Mouse (Mus musculus): ENCODE measurements at regions not wholly inside any gene's neighbourhood (a gene's known extent, or its start where the extent isn't known, plus 50 kb on each side); places are given as distances from the start of the nearest gene placed in this dataset.
A peak's percentile ranks its signal among the peaks of the same experiment; 100 is the strongest.

DNA sequence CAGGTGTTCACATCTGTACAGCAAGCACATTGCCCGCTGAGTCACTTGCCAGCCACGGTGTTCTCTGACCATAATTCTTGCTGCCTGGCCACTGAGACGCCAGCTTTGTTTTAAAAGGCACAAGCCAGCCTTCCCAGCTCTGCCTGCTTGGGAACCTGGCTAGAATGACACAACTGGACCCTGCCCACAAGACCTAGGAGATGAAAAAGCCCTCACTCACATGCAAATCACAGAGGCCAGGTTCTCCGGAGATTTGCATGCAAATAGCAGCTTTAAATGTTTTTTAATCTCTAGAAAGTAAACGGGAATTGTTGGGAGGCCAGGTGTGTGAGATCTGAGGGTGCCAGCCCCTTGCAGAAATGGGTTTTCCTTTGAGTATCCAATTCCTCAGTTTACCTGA lies 71.9 kb downstream of the 1810010D01Rik start:
- no peak for DNase-seq

DNA sequence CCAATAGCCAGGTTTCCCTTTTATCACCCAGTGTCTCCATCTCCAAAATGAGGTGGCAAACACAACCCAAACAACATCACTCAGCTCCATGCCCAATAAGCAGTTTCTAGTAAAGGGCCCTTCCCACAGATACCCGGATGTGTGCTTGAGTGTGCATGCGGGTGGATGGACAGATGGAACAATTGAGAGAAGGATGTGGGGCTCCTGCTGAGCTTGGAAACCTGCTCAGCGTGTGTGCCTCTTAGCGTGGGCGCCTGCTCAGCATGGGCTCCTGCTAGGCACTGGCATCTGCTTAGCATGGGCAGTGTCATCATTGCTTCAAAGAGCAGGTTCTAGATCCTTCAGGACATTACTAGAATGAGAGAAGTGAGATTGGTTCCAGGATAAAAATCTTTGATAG lies 75.4 kb downstream of the 1810010D01Rik start:
- no peak for DNase-seq

DNA sequence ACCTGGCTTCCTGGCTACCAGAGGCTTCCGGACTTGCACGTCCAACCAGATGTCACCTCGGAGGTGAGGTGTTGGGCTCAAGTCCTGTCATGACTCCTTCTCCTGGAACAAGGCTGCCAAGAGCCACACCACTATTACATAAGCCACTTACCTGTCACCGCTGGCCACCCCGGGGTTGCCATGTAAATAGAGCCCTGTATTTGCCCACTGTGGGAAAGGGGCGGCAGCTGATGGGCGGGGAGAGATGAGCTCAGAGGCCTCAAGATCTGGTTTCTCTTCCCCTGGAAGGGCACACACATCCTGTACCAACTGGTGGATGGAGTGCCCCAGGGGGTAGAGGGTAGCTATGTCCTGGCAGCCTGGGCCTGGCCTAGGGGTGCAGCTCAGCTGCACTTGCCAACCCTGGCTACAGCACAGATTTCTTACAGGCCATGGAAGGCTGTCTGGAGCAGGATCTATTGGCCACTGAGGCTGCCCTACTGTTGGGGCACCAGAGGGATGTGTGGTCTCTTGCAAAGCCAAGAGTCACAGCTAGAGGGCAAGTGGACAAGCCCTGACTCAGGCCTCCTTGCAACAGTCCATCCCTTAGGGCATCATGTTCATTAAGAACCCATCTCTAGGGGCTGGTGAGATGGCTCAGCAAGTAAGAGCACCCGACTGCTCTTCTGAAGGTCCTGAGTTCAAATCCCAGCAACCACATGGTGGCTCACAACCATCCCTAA lies 76.3 kb downstream of the 1810010D01Rik start:
- DNase-seq: no peak

DNA sequence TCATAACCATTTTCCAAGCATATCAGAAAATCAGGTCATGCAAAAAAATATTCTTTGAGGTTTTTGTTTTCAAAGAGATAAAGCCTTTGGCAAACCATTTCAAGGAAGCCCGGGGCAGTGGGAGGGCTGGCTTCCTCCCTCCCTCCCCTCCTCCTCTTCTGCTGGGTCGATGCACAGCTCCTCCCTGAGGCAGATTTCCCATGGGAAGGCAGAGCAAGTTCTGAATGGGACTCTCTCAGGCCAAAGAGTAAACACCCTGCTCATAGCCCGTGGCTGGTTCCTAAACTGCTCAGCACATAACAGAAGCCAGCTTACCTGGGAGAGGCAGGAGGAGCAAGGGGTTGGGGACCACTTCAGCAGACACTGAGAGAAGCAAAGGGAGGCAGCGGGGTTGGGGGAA lies 77.9 kb downstream of the 1810010D01Rik start:
- DNase-seq: no peak

DNA sequence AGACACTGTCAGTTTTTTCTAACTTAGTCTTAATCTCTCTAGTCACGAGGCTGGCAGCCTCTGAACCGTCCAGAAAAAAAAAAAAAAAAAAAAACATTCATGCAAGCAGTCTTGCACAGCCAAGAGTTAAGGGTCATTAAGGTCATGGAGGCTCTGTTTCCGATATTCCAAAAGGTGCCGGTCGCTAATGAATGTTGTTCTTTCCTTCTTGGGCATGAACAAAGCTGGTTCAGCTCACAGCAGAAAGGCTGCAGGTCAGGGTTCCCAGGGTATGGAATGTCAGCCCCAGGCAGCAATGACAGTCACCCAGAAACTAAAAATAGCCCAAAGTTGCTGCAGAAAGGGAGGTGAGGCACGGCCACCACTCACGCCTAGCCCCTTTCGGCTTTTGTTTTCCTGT lies 80.3 kb downstream of the 1810010D01Rik start:
- no peak for DNase-seq

DNA sequence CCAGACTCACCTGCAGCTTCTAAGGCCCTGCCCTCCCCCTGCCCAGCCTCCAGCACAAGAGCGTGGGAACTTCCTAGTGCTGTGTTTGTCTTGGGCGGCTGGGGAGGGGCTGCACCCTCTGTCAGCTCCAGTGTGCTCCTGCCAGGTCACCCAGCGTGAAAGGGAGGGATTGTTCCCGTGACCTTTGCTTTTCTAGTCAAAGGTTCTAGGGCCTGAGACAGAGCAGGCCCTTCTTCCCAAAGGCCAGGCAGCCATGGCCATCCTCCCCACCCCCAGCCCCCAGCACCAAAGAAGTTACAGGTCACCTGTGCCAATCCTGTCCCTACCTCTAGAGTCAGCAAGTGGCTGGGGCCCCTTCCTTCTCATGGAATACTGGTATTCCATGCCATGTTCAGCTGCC lies 80.7 kb downstream of the 1810010D01Rik start:
- DNase-seq: no peak

DNA sequence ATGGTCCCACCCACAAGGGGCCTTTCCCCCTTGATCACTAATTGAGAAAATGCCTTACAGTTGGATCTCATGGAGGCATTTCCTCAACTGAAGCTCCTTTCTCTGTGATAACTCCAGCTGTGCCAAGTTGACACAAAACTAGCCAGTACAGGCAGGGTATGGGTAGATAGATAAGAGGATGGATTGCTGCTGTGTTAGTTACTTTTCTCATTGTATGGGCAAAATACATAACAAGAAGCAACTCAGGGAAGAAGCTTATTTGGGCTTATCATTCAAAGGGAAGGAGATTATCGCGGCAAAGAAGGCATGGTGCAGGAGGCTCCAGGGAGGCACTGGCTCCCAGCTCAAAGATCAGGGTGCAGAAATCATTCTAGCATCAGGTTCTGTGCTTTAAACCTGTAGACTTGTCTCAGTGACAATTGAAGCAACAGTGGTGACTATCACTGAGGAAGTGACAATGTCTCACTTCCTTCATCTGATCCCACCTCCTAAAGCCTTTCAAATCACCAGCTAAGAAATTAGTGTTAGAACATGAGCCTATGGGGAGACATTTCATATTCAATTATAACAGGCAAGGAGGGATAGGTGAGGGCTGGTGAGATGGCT lies 83.8 kb downstream of the 1810010D01Rik start:
- no peak for DNase-seq

DNA sequence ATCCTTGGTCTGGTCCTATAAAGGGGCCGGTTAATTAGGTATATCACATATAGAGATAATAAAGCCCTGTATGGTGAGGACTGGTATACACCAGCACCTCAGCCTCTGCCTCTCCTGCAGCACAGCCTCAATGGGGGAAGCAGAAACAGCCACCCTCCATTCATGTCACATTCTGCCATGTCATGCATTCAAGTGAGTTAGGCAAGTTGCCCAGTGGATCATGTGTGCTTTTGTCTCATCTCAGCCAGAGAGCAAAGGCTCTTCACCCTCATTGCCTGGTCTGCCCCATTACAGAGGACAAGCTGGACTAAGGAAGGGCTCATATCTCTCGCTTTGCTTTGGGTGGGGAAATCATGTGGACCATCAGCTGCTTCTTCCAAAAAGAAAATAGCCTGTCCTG lies 85.4 kb downstream of the 1810010D01Rik start:
- DNase-seq: no peak

DNA sequence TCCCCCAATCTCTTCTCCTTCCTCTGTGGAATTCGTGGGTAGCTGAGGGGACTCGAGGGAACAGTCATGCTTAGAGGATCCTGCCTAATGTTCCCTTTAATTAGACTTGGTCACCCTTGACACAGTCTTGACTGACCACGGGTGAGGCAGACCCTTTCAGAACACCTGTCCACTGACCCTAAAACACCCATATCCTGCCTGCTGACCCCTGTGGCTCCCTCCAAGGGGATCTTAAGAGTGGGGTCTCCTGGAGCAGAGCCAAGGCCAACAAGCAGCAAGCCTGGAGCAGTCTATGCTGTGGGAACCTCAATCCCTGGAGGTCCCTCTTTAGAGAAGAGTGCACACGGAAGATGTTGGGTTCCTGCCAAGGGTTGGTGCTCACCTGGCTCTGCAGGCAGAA lies 89.5 kb downstream of the 1810010D01Rik start:
- no peak for DNase-seq

DNA sequence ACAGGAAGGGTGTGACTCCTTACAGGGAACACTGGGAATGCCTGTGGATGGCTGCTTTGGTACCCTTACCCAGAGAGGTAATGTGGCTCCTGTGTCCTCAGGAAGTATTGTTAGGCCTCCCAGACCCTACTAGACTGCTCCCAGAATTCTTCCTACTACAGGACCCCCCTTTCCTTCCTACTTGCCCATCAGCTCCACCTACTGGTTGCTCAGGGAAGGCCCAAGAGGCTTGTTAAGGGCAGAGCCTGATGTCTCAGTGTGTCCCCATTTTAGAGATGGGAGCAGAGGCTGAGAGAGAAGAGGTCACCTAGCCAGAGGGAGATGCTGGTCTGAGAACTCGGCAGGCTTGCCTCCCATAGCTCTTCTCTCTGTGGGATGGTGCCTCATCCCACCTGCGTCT lies 93.3 kb downstream of the 1810010D01Rik start:
- DNase-seq: no peak

DNA sequence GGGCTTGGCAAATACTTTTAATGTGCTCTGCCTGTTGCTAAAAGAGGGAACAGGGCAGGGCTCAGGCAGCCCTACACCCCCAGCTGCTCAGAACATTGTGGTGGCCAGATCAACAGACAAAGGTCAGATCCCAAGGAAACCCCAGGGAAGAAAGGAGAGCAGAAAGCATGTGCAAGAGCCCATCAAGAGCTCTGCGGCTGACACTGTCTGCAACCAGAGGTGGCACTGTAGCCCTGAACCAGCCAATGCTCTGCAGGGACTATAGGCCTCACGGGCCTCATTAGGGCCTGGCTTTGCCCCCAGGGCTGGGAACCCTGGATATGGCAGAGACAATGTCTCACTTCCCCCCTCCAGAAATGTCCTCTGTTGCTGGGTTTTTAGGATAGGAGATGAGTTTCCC lies 93.8 kb downstream of the 1810010D01Rik start:
- no peak for DNase-seq

DNA sequence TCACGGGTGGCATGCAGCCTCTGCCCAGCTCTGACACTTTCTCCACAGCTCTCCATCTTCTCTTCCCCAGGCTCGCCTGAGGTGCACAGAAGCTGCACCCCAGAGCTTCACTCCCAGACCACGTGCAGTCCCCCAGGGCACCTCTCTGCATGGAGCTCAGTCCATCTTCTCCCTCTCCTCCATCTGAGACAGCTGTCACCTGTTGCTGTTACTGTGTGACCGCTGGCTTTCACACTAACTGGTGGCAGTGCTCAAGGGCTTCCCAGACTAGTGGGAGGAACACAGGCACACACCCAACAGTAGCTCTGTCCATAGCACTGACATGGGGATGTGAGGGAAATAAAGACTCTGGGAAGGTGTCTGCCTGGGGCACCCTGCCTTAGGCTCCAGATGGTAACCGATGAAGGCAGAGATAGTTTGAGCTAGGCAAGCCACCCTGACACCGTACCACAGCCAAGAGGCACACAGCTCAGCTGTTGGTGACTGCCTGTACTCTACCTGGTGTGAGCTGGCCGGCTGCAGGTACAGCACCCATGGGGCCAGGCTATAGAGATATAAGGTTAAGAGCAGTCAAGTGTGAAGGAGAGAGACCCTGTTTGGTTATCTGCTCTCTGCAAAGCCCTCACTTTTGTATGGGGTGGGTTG lies 94.9 kb downstream of the 1810010D01Rik start:
- DNase-seq: no peak

DNA sequence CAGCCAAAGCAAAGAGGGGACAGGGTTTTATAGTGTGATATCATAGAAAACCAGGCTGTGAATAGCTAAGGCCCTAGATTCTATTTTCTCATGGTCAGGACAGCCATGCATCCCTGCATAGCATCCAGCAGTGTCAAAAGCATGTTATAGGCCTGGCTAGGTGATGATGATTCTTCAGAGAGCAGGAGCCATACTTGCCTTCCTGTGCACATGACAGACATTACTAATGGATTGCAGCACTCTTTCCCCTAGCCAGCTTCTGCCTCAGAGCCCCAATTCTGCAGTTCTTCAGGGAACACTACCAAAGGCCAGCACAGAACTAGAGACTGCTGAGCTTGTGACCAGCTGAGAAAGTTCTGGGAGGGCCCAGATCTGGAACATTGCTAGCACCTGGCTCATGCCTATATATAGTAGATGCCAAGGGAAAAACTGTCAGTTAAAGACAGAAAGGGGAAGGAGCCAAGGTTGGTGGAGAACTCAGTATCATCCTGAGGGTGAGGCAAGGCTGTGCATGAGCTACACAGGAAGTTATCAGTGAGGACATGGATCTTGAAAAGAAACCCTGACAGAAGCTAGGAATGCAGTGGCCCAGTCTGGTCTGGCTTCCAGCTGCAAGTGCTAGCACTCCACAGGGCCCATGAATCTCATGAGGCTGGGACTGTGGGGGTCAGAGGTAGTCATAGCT lies 95.6 kb downstream of the 1810010D01Rik start:
- DNase-seq: no peak

DNA sequence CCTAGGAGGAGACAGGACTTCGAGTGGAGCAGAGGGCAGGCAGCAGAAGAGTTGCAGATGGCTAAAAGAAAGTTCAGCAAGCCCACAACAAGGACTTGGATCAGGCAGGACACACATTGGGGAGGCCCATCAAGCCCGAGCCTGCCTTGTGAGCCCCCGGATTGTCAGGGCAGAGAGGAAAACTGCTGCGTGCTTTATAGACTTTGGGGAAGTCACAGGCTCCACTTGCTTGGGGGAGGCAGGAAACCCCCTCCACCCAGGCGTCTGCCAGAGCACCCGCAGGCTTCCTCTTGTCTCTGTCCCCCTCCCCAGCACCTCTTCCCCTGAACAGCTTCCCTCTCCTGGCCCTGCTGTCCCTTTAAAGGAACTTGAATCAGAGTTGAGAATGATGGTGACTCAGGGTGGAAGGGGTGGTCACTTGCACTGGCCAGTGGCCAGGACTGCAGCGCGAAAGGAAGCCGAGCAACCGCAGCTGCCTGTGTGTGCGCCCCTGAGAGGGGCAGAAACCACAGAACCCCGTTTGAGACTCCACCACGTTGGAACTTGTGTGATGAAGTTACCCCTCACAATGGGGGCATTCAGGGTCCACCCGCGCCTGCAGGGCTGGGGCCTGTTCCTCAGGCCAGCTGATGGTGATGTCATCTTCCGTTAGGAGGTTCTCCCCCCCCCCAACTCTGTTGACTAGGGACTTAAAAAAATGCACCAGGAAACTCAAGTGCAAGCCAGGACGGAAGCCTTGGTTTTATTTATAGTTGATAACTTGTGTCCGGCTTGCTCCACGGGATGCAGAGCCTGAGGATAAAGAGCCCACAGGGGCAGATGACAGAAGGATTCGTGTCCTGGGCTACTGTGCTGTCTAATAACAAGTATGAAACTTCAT lies 96.4 kb downstream of the 1810010D01Rik start:
- peak; percentile 18 for DNase-seq

DNA sequence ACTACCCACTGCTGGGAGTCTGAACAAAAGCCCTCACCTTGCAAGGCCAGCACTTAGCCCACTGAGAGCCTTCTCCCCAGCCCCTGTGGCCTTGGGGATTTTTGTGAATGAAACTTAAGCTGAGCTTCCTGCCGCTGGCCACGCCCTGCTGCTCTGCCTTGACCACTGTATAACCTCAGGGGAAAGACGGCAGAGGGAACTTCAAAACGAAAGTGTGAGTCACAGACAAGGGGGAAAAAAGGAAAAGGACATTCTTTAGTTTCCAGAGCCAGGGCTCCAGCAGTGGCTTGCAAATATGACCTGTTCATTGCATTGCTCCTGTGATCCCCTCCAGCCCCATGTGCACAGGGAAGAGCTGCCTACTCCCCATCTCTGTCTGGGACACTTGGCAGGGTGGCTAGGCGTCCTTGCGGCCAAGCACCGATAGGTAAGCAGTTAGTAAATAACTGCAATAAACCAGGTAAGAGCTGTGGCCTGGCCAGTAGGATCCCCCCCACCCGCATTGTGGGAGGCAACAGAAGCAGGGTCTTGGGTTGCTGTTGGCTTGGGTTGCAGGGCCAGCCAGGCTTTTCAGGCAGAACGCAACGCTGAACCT lies 97.2 kb downstream of the 1810010D01Rik start:
- DNase-seq: no peak

DNA sequence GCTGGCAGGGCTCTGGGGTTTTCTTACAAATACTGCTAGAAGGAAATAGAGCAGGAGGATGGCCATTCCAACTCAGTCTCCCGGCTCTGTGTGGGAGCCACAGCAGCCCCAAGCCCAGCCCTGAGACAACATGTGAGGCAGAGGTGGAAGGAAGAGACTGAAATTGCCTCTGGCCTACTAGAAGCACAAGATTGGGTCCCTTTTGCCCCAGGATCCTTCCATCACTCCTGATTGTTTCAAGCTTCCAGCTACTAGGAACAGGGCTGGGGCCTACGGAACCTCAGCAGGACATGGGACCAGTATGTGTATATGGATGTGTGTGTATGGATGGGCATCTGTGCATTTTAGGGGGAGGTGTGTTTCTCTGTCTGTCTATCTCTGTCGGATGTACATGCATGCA lies 97.9 kb downstream of the 1810010D01Rik start:
- no peak for DNase-seq

DNA sequence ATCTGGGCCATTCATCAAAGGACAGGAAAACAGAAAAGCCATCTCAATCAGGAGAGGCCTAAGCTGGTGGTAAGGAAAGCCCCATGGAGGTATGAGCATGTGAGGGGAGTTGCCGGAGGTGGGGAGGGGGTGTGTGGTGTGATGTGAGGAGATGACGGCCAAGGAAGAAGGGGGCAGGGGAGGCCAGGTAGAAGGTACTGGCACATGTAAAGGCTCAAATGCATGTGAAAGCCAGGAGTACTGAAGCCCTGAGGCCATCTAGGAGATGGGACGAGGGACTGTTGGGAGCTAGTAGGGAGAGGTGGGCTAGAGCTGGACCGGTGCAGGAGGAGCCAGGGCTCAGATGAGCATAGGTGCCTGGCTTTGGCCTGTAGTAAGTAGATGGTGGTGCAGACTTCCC lies 98.4 kb downstream of the 1810010D01Rik start:
- no peak for DNase-seq

DNA sequence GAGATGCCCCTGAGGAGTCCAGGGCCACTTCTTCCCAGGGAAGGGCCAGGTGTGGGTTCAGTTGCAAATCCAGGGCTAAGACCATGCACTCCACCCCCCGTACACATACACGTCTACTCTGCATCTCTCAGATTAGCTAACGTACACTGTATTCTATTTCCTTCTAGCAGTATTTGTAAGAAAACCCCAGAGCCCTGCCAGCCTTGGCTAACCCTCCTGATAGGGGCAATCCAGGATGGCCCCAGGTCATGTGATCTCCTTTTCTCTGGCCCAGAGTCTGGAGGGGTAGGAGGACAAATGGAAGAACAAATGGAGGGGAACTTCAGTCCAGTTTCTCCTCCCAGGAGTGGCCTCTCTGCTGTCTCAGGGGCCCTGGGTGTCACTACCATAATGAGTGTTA lies 98.9 kb downstream of the 1810010D01Rik start:
- no peak for DNase-seq

DNA sequence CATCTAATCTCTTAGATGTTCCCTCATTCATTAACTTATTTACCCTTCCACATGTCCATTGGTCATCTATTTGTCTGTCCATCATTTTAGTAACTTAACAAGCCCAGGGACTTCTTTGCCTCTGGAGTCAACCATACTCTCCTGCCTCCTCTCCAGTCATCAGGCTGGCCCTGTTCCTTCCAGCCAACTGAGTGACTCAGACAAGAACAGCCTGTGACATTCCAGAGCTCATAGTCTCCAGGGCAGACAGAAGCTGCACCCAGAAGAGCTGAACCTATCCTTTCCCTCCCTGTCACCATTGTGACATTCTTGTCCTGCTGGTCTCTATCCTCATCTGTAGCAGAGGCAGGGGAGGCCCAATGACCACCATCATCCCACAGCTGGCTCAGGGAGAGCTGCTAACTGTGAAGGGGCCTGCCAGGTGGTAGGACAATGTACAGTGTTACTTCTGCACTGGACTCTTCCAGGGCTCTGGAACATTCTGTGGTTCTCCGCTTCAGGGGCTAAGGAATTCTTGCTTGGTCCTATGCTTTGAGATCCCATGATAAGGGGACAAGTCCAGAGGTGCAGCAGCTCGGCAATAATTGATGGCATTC lies 100.2 kb downstream of the 1810010D01Rik start:
- no peak for DNase-seq

DNA sequence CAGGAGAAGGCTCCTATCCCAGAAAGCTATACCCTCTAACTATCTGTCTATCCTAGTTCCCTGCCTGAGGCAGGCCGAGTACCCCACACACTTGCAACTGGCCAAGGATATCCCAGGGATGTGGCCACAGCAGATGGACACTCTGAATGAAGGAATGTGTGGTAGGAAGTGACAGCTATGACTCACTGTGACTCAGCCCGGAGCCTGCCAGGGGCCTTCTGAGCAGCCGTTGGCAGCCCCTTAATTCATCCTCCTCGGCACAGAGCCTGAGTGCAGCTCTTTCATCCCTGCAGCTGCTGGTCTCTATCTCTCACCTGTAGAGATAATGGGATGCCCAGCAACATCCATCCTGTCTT lies 101.4 kb downstream of the 1810010D01Rik start:
- peak; percentile 14 for DNase-seq

DNA sequence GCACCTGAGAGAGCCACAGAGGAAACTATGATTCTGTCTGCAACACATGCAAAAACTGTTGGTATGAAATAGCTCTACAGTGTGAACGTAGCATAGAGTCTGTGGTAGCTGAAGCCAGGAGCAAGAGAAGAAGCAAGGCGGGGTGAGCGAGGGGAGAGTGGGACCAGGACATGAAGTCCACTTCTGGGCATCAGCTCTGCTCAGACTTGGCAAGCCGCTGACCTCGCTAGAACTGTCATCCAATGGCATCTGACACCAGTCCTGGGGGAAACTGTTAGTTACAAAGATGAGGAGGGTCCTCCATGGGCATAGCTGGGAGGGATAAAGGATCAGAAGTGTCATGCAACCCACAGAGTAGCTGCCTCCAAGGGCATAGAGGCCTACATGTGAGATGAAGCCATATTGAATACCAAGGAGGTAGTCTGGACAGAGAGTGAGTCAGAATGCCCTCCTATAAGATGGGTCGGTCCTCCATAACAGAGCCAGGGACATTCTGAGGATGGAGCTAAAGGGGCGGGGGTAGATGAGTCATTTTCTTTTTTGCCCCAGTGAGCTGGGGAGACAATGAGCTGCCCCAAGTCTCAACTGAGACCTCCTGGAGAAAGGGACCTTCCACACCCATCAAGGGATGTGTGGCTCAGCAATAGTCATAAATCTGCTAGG lies 102.0 kb downstream of the 1810010D01Rik start:
- no peak for DNase-seq

DNA sequence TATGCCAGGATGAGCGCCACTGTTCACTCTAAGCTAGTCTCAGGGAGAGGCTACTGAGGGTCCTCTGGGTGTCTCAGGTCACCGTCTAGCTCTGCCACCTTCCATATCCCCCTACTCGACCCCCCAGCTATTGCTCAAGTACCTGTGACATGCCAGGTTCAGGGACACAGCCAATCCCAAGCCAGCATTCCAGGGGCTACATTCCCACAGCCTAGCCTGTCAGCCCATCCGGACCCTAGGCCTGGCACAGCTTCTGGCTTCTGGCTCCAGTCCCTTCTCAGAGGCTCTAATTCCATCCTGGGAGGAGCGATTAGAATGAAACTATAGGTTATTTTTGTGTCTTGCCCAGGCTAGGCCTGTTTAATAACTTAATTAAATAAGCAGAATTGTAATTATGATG lies 105.2 kb downstream of the 1810010D01Rik start:
- no peak for DNase-seq

Data from cerebellum, adult 9-11 months (tissue).